Mouse (Mus musculus) embryonic fibroblast, embryonic 13.5 days (primary cell): ENCODE data around the gene Gm43552.

ENCODE experiments used
- CTCF ChIP-seq: IDR thresholded peaks from 2 replicates; pipeline ENCODE4 v1.5.1; 2011; ENCODE audit warnings: mild to moderate bottlenecking, control low read depth, low read length, moderate library complexity, borderline replicate concordance; ENCODE audit not compliant: insufficient read depth
- POLR2A ChIP-seq: IDR thresholded peaks from 2 replicates; pipeline ENCODE4 v1.6.1; 2011; ENCODE audit warnings: low read depth, mild to moderate bottlenecking, control low read depth, low read length, moderate library complexity

GRCm38 (mm10) chr5:65486514-65486913 lies 6.1 kb downstream of the Gm43552 start:
- TF ChIP-seq POLR2A: no peak
- no peak for TF ChIP-seq CTCF
